13 mouse cellular contexts compared by ENCODE assay signal in the genomic region with DNA sequence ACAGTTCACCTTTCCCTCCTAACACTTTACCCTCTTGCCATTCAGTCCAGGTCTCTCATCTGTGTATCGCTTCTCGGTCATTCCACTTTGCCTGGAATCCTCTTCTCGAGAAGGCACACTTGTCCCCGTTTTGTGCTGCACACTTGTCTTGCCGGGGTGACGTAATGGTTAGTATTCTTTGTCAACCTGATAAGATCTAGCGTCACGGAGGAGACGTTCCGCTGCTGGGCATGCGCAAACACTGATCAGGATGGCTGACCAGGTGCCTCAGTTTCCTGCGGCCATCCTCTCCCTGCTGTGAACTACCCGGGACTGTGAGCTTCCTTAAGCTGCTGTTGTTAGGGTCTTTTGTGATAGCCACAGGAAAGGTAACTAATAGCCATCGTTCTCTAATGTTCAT. TPM values are rescaled to one million over a fixed set of nuclear protein-coding genes. Genes with fewer than 3 reads are reported as not detected.
DNase-seq lines count a peak whose midpoint lies in the region; ATAC-seq lines count a peak whose summit lies in the region.
"Had no signal": no experiment of that assay in that cellular context is flagged by ENCODE, and none has a peak within 500 bp of the region (broad histone marks: within the 10 kb centered on the region; RNA-seq: fewer than 3 reads in every experiment).

No protein-coding gene starts in this region.

- peak overlapping the region; percentile 11; the same call in 1 of the 2 replicates for H3K4me2 ChIP-seq in midbrain, embryonic 15.5 days
- no peak overlapping the region for H3K4me2 ChIP-seq in midbrain, embryonic 13.5 days (replicated peaks)
- H3K4me2 ChIP-seq in intestine, embryonic 15.5 days (replicated peaks) = peak overlapping the region; percentile 34
- H3K4me2 ChIP-seq: embryonic facial prominence, embryonic 15.5 days had no signal

- no peaks in the 10 kb centered on the region for H3K9me3 ChIP-seq in heart, embryonic 10.5 days
- H3K9me3 ChIP-seq in midbrain, embryonic 15.5 days = no peaks in the 10 kb centered on the region
- no peaks in the 10 kb centered on the region for H3K9me3 ChIP-seq in midbrain, embryonic 13.5 days
- no peaks in the 10 kb centered on the region for H3K9me3 ChIP-seq in intestine, embryonic 15.5 days
- H3K9me3 ChIP-seq in megakaryocyte, embryonic 14.5 days = no peaks in the 10 kb centered on the region
- H3K9me3 ChIP-seq: embryonic facial prominence, embryonic 15.5 days had no signal

- H3K36me3 ChIP-seq in heart, embryonic 10.5 days = no peaks in the 10 kb centered on the region
- no peaks in the 10 kb centered on the region for H3K36me3 ChIP-seq in midbrain, embryonic 15.5 days (replicated peaks)
- H3K36me3 ChIP-seq in midbrain, embryonic 13.5 days = no peaks in the 10 kb centered on the region
- no peaks in the 10 kb centered on the region for H3K36me3 ChIP-seq in intestine, embryonic 15.5 days
- H3K36me3 ChIP-seq in megakaryocyte, embryonic 14.5 days (replicated peaks; ENCODE audit: low read length) = no peaks in the 10 kb centered on the region
- H3K36me3 ChIP-seq: embryonic facial prominence, embryonic 15.5 days had no signal

- 0 out of 2 replicates have a peak, but pooled peaks cover 3% of the 10 kb centered on the region for H3K4me1 ChIP-seq in heart, embryonic 10.5 days
- no peaks in the 10 kb centered on the region for H3K4me1 ChIP-seq in midbrain, embryonic 15.5 days
- H3K4me1 ChIP-seq in midbrain, embryonic 13.5 days (replicated peaks) = no peaks in the 10 kb centered on the region
- H3K4me1 ChIP-seq in intestine, embryonic 15.5 days (replicated peaks) = 0 out of 2 replicates have a peak, but pooled peaks cover 3% of the 10 kb centered on the region
- H3K4me1 ChIP-seq in megakaryocyte, embryonic 14.5 days = peaks cover 13% of the 10 kb centered on the region
- H3K4me1 ChIP-seq: embryonic facial prominence, embryonic 15.5 days had no signal

- no peak overlapping the region for H3K27ac ChIP-seq in heart, embryonic 10.5 days
- H3K27ac ChIP-seq in midbrain, embryonic 15.5 days = no peak overlapping the region
- H3K27ac ChIP-seq in midbrain, embryonic 13.5 days = no peak overlapping the region
- no peak overlapping the region for H3K27ac ChIP-seq in intestine, embryonic 15.5 days
- H3K27ac ChIP-seq: embryonic facial prominence, embryonic 15.5 days had no signal

- intact Hi-C loops in heart, postnatal 36 days (cut with DNase I) = no loop called here
- intact Hi-C loops in gastrocnemius, postnatal 14 days (cut with DNase I; ENCODE audit: low total_unique reads) = no loop called here

- H3K4me3 ChIP-seq in heart, embryonic 10.5 days = peak overlapping the region; percentile 36
- H3K4me3 ChIP-seq in midbrain, embryonic 15.5 days = no peak overlapping the region
- H3K4me3 ChIP-seq in midbrain, embryonic 13.5 days (replicated peaks) = no peak overlapping the region
- no peak overlapping the region for H3K4me3 ChIP-seq in intestine, embryonic 15.5 days (replicated peaks)
- H3K4me3 ChIP-seq in megakaryocyte, embryonic 14.5 days (replicated peaks) = peak overlapping the region; percentile 76
- H3K4me3 ChIP-seq: embryonic facial prominence, embryonic 15.5 days; myocyte had no signal

- H3K9ac ChIP-seq in midbrain, embryonic 15.5 days = no peak overlapping the region
- no peak overlapping the region for H3K9ac ChIP-seq in midbrain, embryonic 13.5 days (replicated peaks)
- H3K9ac ChIP-seq in intestine, embryonic 15.5 days = no peak overlapping the region
- H3K9ac ChIP-seq: embryonic facial prominence, embryonic 15.5 days had no signal

- ATAC-seq in midbrain, embryonic 15.5 days (replicated peaks) = no peak
- no peak for ATAC-seq in midbrain, embryonic 13.5 days
- ATAC-seq in intestine, embryonic 15.5 days = no peak

- no peak for DNase-seq in heart, embryonic 10.5 days (ENCODE audit: low spot score)
- no peak for DNase-seq in heart, postnatal 36 days
- no peak for DNase-seq in spleen, postnatal 4 days (ENCODE audit: low spot score in 2 of 2)
- DNase-seq in gastrocnemius, postnatal 14 days = no peak
- DNase-seq: kidney, postnatal 14 days; left cerebral cortex, postnatal 4 days; right cerebral cortex, postnatal 14 days had no signal

- WGBS in heart, embryonic 10.5 days = 35% methylated on average over 14 of the region's 14 CpGs
- 47% methylated on average over 14 of the region's 14 CpGs for WGBS in midbrain, embryonic 15.5 days
- WGBS in midbrain, embryonic 13.5 days = 48% methylated on average over 14 of the region's 14 CpGs
- WGBS in intestine, embryonic 15.5 days = 37% methylated on average over 14 of the region's 14 CpGs

- H3K27me3 ChIP-seq in heart, embryonic 10.5 days (ENCODE audit: insufficient read depth, poor library complexity, severe bottlenecking) = no peaks in the 10 kb centered on the region; the same call in 1 of the 2 replicates
- H3K27me3 ChIP-seq in midbrain, embryonic 15.5 days (replicated peaks) = no peaks in the 10 kb centered on the region; the same call in 1 of the 2 replicates
- H3K27me3 ChIP-seq in midbrain, embryonic 13.5 days = peaks cover 25% of the 10 kb centered on the region
- no peaks in the 10 kb centered on the region for H3K27me3 ChIP-seq in intestine, embryonic 15.5 days (replicated peaks)
- peaks cover 24% of the 10 kb centered on the region for H3K27me3 ChIP-seq in megakaryocyte, embryonic 14.5 days (replicated peaks)
- H3K27me3 ChIP-seq: embryonic facial prominence, embryonic 15.5 days had no signal

RNA-seq across cellular contexts. Expression of a gene that starts 17.1 kb away (rescaled TPM):
- polyA plus RNA-seq in heart, embryonic 10.5 days (2016; fragmentation: Nextera tagmentation; extraction: Ambion mirVana) = 72.0 and 119 TPM in 2 replicates
- 1 to 10 TPM; 1.9 to 2.0 TPM for total RNA-seq in heart, postnatal 36 days (2021)
- 21.3 and 21.5 TPM in 2 replicates for polyA plus RNA-seq in midbrain, embryonic 15.5 days (2015; fragmentation: Nextera tagmentation; extraction: Ambion mirVana)
- polyA plus RNA-seq in midbrain, embryonic 13.5 days (2015; fragmentation: Nextera tagmentation; extraction: Ambion mirVana) = 55.0 and 64.8 TPM in 2 replicates
- 117 and 125 TPM in 2 replicates for polyA plus RNA-seq in intestine, embryonic 15.5 days (2015; fragmentation: Nextera tagmentation; extraction: Ambion mirVana)
- 4.9 and 8.6 TPM in 2 replicates for polyA plus RNA-seq in megakaryocyte, embryonic 14.5 days (2012; ENCODE audit: insufficient read depth, low replicate concordance)
- total RNA-seq in gastrocnemius, postnatal 14 days (2021) = 1 to 10 TPM; 1.0 to 2.4 TPM

Comparison
In these comparisons a context has a peak if more than half of its experiments do, and no peak if none do; other contexts are left out.
1. H3K4me3 ChIP-seq: peak in heart, embryonic 10.5 days (single experiment) and megakaryocyte, embryonic 14.5 days (single experiment); none in midbrain, embryonic 15.5 days (single experiment), midbrain, embryonic 13.5 days (single experiment) and intestine, embryonic 15.5 days (single experiment).